Mouse (Mus musculus): ENCODE measurements at regions not wholly inside any gene's neighbourhood (a gene's known extent, or its start where the extent isn't known, plus 50 kb on each side); places are given as distances from the start of the nearest gene placed in this dataset.

DNA sequence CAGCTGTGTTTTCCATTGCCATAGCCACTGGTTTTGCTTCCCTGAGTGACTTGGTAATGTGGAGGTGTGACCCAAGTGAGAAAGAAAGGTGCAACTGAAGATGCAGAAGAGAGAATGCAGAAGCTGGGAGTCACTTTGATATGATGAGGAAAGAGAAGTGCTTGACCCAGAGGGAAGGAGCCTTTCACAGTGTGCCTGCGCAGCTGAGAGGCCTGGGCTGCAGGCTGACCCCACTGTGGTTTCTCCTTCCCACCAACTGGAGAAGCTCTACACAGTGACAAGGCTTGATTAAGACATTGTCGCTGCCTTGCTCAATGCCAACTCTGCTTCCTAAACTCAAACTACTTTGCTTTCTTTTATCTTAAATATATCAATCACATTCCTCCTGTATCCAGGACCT is 305.3 kb upstream of the Kdm8 start:
- TF ChIP-seq CTCF (conservative IDR thresholded peaks at IDR 0.05; ENCODE audit: low read length) (no peak), NANOG (IDR thresholded peaks at IDR 0.05; ENCODE audit: borderline replicate concordance, low read length) (no peak), POU5F1 (IDR thresholded peaks at IDR 0.05; ENCODE audit: borderline replicate concordance, low read length) (no peak)
